Mouse (Mus musculus): ENCODE results near the gene Edn1. TPM values are rescaled to one million over a fixed set of nuclear protein-coding genes. Genes with fewer than 3 reads are reported as not detected.

Gene Edn1
- polyA plus RNA-seq, 1 experiment from 2014 or later: 3.8 TPM

DNA sequence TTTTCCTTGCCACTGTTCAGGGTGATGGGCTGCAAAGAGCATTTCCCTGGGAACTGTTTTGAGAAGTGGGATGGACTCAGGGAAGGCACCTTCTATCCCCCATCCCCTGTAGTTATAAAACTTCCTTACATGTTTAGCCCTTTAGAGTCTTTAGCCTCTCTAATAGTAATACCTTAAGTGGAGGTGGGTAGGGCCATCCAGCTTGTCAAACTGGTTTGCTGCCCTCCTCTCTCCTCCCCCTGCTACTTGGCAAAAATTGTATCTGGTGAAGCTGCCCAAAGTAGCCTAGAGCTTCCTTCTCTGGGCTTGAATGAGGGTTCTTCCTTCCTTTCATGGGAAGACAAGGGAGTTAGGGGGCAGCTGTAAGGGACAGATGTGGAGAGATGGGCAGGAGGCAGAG lies 2.5 kb upstream of the Edn1 start:
- no peak for ATAC-seq (ENCODE audit: insufficient read depth, low FRiP score, low read depth)
- H3K9ac ChIP-seq: no peak overlapping the region
- peaks cover 3% of the 10 kb centered on the region for H3K4me1 ChIP-seq
- H3K4me2 ChIP-seq: no peak overlapping the region
- H3K27me3 ChIP-seq (replicated peaks): peaks cover 11% of the 10 kb centered on the region; the same call in 1 of the 2 replicates
- H3K36me3 ChIP-seq: no peaks in the 10 kb centered on the region
- no peaks in the 10 kb centered on the region for H3K9me3 ChIP-seq
- H3K4me3 ChIP-seq (replicated peaks): no peak overlapping the region
- H3K27ac ChIP-seq: no peak overlapping the region

DNA sequence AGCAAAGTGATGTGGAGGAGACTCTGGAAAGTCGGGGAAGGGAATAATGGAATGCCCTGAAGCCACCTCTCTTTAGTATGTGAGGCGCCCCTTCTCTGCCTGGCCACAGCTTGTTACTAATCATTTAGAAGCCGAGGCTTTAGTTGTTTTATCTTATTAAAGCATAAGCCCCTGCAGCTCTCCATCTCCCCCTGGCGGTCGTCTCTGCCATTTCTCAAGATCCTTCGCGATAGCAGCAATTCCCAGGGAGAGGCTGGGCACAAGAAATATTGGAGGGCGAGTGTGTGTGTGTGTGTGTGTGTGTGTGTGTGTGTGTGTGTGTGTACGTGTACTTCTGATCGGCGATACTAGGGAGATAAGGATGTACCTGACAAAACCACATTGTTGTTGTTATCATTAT lies 709 bp upstream of the Edn1 start:
- ATAC-seq (ENCODE audit: insufficient read depth, low FRiP score, low read depth): no peak
- H3K4me2 ChIP-seq: peak overlapping the region; percentile 80
- no peaks in the 10 kb centered on the region for H3K36me3 ChIP-seq
- WGBS: 7% methylated on average over 11 of the region's 11 CpGs
- peaks cover 3% of the 10 kb centered on the region for H3K4me1 ChIP-seq
- H3K9me3 ChIP-seq: no peaks in the 10 kb centered on the region
- peak overlapping the region; percentile 46 for H3K4me3 ChIP-seq (replicated peaks)
- peaks cover 13% of the 10 kb centered on the region; the same call in 1 of the 2 replicates for H3K27me3 ChIP-seq (replicated peaks)
- no peak overlapping the region for H3K9ac ChIP-seq
- H3K27ac ChIP-seq: no peak overlapping the region

DNA sequence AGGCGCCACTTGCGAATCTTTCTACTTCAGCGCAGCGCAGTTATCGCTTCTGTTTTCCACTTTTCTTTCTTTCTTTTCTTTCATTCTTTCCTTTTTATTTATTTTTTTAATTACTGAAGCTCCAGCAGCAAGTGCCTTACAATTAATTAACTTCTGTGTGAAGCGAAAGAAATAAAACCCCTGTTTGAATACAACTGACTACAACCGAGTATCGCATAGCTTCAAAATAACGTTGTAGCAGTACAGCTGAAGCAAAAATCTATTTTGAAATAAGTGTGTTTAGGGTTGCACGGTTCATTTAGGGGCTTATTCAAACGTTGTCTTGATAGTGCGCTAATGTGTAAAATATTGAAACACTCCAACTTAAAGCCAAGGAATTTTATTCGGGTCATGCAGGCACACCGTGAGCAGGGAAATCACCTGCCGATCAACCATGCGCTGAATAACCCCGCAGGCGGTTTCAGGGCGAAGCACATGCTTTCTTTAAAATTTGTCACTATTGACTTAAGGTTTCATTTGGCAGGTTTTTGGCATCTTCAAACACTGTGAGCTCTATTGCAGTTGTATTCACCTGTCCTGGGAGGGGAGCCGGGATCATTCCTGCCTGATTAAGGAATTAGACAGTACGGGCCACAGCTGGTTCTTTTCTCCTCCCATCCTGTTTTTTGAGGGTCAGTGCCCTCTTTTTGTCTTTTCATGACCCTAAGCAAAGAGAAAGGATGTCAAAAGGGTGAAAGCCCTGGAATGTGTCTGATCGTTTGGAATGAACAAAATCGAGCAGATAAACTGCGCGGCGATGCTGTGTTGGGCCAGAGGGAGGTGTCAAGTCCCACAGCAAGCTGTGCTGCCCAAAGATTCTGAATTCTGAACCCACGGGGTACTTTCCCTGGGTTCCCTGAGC lies 935 bp downstream of the Edn1 start:
- ATAC-seq (ENCODE audit: insufficient read depth, low FRiP score, low read depth): no peak
- Histone ChIP-seq H3K9ac (no peak overlapping the region; the same call in 1 of the 2 replicates), H3K9me3 (no peaks in the 10 kb centered on the region), H3K36me3 (no peaks in the 10 kb centered on the region), H3K27ac (no peak overlapping the region), H3K27me3 (replicated peaks) (peaks cover 13% of the 10 kb centered on the region; the same call in 1 of the 2 replicates), H3K4me3 (replicated peaks) (peak overlapping the region; percentile 46), H3K4me1 (peaks cover 6% of the 10 kb centered on the region), H3K4me2 (peak overlapping the region; percentile 80)
- 20% methylated on average over 27 of the region's 27 CpGs for WGBS

DNA sequence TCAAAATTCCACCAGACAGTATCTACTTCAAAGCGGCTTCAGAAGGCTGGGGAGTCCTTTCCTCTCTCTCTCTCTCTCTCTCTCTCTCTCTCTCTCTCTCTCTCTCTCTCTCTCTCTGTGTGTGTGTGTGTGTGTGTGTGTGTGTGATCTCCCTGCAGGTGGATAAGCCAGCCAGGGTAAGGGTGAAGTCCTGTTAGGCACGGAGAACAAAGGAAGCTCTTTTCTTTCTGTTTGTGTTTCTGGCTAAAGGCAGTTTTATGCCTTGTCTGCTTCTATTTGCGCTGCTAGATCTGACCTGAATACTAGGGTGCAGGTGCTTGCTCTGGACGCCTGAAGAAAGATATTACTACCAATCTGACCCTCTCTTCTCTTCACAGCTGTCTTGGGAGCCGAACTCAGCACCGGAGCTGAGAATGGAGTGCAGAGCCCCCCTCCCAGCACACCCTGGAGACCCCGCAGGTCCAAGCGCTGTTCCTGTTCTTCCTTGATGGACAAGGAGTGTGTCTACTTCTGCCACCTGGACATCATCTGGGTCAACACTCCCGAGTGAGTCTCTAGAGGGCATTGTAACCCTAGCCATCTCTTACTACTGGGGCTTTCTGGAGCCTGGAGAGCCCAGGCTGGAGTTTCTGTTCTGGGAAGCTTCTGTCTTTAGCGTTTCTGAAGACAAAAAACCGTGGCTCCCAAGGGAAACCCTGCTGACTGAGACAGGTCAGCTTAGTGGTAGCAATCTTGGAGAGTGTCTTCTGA lies 2.1 kb downstream of the Edn1 start:
- H3K4me1 ChIP-seq: peaks cover 6% of the 10 kb centered on the region
- H3K4me3 ChIP-seq (replicated peaks): peak overlapping the region; percentile 46
- no peak overlapping the region for H3K27ac ChIP-seq
- 34% methylated on average over 11 of the region's 11 CpGs for WGBS
- peak overlapping the region; percentile 80 for H3K4me2 ChIP-seq
- no peak for ATAC-seq (ENCODE audit: insufficient read depth, low FRiP score, low read depth)
- no peaks in the 10 kb centered on the region for H3K9me3 ChIP-seq
- no peak overlapping the region for H3K9ac ChIP-seq
- H3K27me3 ChIP-seq (replicated peaks): peaks cover 13% of the 10 kb centered on the region; the same call in 1 of the 2 replicates
- H3K36me3 ChIP-seq: no peaks in the 10 kb centered on the region

DNA sequence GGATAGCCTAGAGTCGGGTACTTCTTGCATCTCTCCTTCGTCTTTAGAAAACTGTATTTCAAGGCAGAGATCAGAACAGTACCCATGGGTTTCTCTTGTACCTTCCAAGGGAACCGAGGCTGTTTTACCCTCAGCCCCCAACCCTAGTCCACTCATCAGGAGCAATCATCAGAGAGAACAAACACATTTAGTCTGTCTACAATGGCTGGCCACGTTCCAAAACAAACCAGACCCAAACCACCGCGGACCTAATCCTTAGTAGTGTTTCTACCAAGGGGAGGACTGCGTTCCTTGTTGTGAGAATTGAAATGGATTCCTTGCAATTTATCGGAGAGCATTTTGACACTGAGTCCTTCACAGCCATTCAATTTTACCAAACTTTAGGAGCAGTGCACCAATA lies 2.9 kb downstream of the Edn1 start:
- Histone ChIP-seq H3K4me1 (peaks cover 6% of the 10 kb centered on the region), H3K9ac (no peak overlapping the region), H3K27me3 (replicated peaks) (peaks cover 13% of the 10 kb centered on the region; the same call in 1 of the 2 replicates), H3K36me3 (no peaks in the 10 kb centered on the region), H3K4me2 (peak overlapping the region; percentile 80; the same call in 1 of the 2 replicates), H3K4me3 (replicated peaks) (no peak overlapping the region), H3K9me3 (no peaks in the 10 kb centered on the region), H3K27ac (no peak overlapping the region)
- ATAC-seq (ENCODE audit: insufficient read depth, low FRiP score, low read depth): no peak
- 60% methylated on average over 8 of the region's 8 CpGs for WGBS

DNA sequence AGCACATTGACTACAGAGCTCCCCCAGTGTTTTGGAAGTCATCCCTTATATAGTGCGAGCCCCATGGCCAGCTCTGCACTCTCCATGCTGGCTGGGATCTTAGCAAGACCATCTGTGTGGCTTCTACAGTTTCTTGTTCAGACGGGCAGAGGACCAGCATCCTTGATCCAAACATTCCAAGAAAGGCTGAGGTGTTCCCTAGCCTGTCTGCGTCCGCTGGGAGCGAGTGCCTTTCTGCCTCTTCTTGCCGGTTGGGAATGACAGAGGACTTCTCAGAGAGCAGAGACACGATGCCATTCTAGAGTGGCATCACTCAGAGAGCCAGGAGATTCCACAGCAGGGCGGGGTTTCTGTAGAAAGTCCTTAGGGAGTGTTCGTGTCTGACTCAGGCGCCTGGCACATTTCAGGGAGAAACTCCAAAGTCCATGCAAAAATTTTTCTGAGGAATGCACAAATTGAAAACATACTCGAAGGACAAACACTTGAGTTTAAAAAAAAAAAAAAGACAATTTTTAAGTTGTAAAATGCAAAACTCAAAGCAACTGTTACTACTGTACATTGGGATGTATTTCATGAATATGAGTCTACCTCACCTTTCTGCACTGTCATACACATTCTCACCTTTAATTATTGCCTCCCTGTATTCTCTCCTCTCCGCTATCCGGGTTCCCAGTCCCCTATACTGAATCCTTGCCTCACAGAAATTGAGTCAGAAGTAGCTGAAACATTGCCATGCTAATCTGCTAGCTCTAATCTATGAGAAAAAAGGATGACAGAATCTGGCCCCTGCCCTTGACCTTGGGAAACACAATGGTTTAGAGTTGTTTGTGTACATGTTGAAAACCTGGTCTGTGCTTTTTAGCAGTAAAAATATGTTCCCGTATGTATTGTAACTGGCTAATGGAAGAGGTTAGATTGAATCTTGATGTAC lies 5.9 kb downstream of the Edn1 start:
- Histone ChIP-seq H3K4me2 (no peak overlapping the region), H3K4me1 (peaks cover 6% of the 10 kb centered on the region; the same call in 1 of the 2 replicates), H3K27me3 (replicated peaks) (peaks cover 13% of the 10 kb centered on the region; the same call in 1 of the 2 replicates), H3K27ac (no peak overlapping the region), H3K9ac (no peak overlapping the region), H3K36me3 (no peaks in the 10 kb centered on the region), H3K9me3 (no peaks in the 10 kb centered on the region), H3K4me3 (replicated peaks) (no peak overlapping the region)
- no peak for ATAC-seq (ENCODE audit: insufficient read depth, low FRiP score, low read depth)
- WGBS: 69% methylated on average over 14 of the region's 14 CpGs

DNA sequence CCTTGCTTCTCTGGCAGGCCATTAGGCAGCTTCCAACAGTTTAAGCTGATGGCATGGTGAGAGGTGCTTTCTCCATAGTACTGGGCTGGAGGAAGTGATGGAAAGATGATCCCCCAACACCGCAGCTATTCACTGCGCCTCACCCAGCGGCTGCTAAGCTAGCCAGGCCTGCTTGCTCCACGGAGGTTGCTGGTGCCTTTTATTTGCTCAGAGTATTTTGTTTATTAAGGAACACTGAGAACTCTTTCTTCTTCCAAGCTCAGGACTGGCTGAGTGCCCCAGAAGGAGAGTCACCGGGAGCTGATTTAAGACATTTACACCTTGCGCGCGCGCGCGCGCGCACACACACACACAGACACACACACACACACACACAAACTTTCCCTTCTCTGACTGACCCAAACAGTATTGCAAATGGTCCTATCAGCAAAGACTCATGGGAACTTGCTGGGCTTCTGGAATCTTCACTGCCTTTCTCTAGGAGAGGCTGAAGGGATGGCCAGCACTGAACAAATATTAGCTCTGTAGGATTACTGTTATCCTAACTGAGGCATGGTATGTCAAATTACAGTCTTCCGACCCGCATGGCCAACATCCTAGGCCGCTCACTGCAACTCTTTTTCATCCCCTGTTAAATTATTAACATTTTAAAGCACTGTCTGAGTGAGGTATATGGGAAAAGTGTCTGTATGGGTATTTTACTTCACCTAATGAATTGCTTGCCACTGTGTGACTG lies 7.3 kb downstream of the Edn1 start:
- WGBS: 61% methylated on average over 16 of the region's 16 CpGs
- 0 out of 2 replicates have a peak, but pooled peaks cover 4% of the 10 kb centered on the region for H3K27me3 ChIP-seq (replicated peaks)
- ATAC-seq (ENCODE audit: insufficient read depth, low FRiP score, low read depth): no peak
- no peak overlapping the region for H3K27ac ChIP-seq
- no peak overlapping the region for H3K4me2 ChIP-seq
- H3K9ac ChIP-seq: no peak overlapping the region
- H3K4me3 ChIP-seq (replicated peaks): no peak overlapping the region
- no peaks in the 10 kb centered on the region for H3K9me3 ChIP-seq
- H3K36me3 ChIP-seq: no peaks in the 10 kb centered on the region
- H3K4me1 ChIP-seq: peaks cover 3% of the 10 kb centered on the region; the same call in 1 of the 2 replicates

DNA sequence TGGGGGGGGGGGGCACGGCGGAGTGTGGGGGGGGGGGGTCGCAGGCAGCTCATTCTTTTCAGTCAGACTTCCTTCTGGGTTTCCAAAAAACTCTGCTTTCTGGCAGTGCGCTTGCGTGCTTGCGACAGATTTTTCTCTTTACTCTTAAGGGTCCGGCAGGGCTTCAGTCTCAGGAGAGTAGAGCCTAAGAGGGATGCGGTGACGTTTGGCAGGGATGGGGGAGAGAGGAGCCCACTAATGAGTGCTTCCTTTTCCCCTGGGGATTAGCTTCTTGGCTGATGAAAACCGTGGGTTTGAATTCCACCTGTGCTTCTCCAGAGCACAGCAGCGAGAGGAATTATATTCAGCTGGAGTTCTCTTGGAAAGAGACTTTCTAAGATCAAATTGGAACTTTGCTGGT lies 8.5 kb downstream of the Edn1 start:
- peaks cover 3% of the 10 kb centered on the region; the same call in 1 of the 2 replicates for H3K4me1 ChIP-seq
- H3K4me3 ChIP-seq (replicated peaks): no peak overlapping the region
- ATAC-seq (ENCODE audit: insufficient read depth, low FRiP score, low read depth): no peak
- no peaks in the 10 kb centered on the region for H3K9me3 ChIP-seq
- H3K9ac ChIP-seq: no peak overlapping the region
- WGBS: 36% methylated on average over 11 of the region's 11 CpGs
- H3K36me3 ChIP-seq: no peaks in the 10 kb centered on the region
- no peaks in the 10 kb centered on the region for H3K27me3 ChIP-seq (replicated peaks)
- H3K27ac ChIP-seq: no peak overlapping the region
- no peak overlapping the region for H3K4me2 ChIP-seq

DNA sequence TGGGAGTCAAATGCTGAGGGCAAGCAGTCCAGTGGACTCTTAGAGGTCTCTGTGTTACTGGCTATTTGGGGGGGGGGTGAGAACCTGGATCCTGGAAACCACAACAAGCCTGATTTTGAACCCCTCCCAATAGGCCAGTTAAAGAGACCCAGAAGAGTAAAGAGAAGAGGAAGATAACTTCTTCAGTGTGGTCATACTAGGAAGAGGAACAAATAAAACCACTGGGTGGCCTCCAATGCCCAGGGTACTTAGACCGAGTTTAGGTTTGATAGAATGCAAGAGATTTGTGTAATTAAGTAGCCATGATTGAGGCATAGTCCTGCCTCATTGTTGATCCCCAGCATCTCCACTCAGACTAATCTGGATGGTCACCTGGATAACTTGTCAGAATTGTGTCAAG lies 14.4 kb downstream of the Edn1 start:
- H3K9me3 ChIP-seq: no peaks in the 10 kb centered on the region
- no peak overlapping the region for H3K4me3 ChIP-seq (replicated peaks)
- no peak overlapping the region for H3K9ac ChIP-seq
- H3K4me1 ChIP-seq: no peaks in the 10 kb centered on the region
- no peak overlapping the region for H3K4me2 ChIP-seq
- ATAC-seq (ENCODE audit: insufficient read depth, low FRiP score, low read depth): no peak
- no peaks in the 10 kb centered on the region for H3K27me3 ChIP-seq (replicated peaks)
- H3K27ac ChIP-seq: no peak overlapping the region
- H3K36me3 ChIP-seq: no peaks in the 10 kb centered on the region
- WGBS: 59% methylated on average over 1 of the region's 1 CpGs

DNA sequence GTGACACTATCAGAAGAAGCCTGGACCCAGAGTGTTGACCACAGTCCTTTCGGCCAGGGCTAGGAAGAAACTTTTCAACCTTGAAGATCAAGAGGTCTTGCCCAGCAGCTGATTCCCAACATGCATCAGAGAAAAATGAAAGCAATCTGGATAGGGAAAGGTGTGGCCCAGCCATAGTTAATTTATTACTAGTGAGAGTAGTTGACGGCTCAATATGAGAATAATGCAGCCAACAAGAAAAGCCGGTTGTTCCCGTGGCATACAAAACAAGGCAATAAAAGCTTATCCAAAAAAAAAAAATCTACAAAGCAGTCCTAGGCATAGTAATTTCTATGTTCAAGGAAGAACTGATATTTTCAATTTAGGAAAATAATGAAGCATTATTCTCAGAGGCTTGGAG lies 16.5 kb downstream of the Edn1 start:
- Histone ChIP-seq H3K27me3 (replicated peaks) (no peaks in the 10 kb centered on the region), H3K9ac (no peak overlapping the region), H3K4me2 (no peak overlapping the region), H3K4me3 (replicated peaks) (no peak overlapping the region), H3K36me3 (no peaks in the 10 kb centered on the region), H3K4me1 (no peaks in the 10 kb centered on the region), H3K27ac (no peak overlapping the region), H3K9me3 (no peaks in the 10 kb centered on the region)
- 55% methylated on average over 4 of the region's 4 CpGs for WGBS
- ATAC-seq (ENCODE audit: insufficient read depth, low FRiP score, low read depth): no peak

DNA sequence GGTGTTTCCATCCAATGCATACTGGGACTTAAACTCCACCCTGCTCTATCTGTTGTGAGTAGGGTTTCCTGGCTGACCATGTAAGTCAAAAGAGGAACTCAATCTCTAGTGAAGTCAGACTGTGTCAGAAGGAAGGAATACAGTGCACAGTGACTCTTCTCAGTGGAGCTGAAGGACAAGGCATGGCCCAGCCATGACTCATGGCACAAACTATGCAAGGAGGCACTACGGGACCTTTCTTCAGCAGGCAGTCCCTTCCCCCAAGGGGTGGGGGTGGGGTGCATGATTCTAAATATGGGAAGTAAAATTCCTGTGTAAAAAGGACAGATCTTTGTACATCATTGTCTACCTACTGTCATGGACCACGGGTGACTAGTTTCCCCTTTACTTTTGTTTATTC lies 27.3 kb downstream of the Edn1 start:
- H3K4me2 ChIP-seq: no peak overlapping the region
- no peak for ATAC-seq (ENCODE audit: insufficient read depth, low FRiP score, low read depth)
- no peak overlapping the region for H3K4me3 ChIP-seq (replicated peaks)
- WGBS: 58% methylated on average over 2 of the region's 2 CpGs
- no peak overlapping the region for H3K9ac ChIP-seq
- H3K27ac ChIP-seq: no peak overlapping the region
- no peaks in the 10 kb centered on the region for H3K36me3 ChIP-seq
- H3K27me3 ChIP-seq (replicated peaks): no peaks in the 10 kb centered on the region
- no peaks in the 10 kb centered on the region for H3K4me1 ChIP-seq
- no peaks in the 10 kb centered on the region for H3K9me3 ChIP-seq
